Mouse (Mus musculus) cerebellum, adult 9-11 months (tissue): Measurements from ENCODE around the gene Krt24.
"Not testable (repeated sequence)": the region's sequence is repeated elsewhere in the genome, so short reads cannot be mapped to it uniquely, and the experiment has no call there.

ENCODE experiments used
- DNase-seq: peaks from one replicate; pipeline ENCODE4 v3.0.0; 2022

Krt24 gene

DNA sequence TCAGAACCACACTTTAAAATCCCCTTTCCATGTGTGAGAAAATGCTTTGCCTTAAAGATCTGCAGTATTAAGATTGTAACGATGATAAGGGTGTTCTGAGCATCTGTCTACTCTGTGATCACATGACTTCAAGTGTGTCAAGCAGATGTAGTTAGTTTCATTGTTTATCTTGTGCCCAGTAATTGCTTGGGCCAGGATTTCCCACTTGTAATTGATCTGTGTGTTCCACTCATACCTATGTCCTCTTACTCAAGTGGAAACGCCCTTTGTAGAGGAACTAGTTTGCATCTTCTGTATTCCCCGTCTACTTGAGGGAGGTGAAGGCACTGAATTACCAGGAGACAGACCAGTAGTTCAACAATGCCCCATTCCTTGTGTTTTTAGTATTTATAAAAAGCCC lies 34.4 kb downstream of the Krt24 start:
- DNase-seq = no peak

DNA sequence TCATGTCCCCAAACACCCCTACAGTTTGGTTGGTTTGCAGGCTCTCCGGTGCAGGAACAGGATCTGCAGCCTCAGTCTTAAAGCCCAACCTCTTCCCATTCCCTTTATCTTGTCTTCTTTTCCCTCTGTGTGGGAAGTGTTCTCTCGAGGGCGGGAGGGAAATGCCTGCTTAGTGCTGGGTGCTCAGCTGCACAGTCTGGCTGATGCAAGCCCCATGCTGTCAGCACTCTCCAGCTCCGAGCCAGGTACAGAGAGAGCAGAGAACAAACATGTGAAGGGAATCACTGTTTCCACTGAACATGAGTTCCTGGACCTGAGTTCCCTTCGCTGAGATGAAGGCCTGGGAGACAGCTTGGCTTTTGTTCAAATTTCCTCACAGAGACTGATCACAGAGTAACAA lies 34.8 kb downstream of the Krt24 start:
- DNase-seq = no peak

DNA sequence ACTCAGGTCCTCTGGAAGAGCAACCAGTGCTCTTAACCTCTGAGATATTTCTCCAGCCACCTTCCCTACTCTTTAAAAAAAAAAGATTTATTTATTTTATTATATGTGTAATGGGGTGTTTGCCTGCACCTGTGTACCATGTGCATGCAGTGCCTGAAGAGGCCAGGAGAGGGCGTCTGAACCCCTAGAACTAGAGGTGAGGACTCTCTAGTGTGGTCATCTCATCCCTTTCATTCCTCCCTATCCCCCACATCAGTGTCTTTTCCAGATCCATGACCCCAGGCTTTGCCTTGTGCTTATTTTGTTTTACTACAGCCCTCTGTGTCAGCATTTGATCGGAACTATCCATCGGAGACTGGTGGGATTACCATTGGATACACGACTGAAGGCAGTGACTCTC lies 35.9 kb downstream of the Krt24 start:
- DNase-seq = peak; percentile 67

DNA sequence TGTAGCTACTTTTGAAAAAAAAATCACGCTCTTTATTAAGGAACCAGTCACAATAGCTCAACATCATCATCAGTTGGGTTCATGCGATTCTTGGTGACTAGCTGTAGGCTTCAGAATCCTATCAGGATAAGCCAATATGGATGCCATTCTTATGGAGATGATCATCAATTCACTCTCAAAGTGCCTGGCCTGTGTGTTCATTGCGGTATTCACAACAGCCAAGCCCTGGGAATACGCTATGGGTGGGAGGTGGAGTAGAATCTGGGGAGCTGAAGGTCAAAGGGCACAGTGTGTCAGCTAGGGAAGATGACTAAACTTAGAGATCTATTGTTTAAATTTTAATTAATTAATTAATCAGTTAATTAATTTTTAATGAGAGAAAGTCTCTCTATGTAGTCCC lies 37.1 kb downstream of the Krt24 start:
- DNase-seq = no peak

DNA sequence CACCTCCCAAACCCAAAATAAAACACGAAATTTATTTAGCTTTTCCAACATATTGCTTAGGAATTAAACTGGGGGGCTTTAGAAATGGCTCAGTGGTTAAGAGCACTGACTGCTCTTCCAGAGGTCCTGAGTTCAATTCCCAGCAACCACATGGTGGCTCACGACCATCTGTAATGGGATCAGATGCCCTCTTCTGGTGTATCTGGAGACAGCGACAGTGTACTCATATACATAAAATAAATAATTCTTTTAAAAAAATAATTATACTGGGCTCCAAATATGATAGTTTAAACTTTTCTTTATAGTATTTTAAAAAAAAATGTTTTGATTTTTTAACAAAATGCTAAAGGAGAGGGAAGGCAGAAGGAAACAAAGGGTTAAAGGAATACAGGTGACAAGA lies 40.5 kb downstream of the Krt24 start:
- not testable (repeated sequence) for DNase-seq

DNA sequence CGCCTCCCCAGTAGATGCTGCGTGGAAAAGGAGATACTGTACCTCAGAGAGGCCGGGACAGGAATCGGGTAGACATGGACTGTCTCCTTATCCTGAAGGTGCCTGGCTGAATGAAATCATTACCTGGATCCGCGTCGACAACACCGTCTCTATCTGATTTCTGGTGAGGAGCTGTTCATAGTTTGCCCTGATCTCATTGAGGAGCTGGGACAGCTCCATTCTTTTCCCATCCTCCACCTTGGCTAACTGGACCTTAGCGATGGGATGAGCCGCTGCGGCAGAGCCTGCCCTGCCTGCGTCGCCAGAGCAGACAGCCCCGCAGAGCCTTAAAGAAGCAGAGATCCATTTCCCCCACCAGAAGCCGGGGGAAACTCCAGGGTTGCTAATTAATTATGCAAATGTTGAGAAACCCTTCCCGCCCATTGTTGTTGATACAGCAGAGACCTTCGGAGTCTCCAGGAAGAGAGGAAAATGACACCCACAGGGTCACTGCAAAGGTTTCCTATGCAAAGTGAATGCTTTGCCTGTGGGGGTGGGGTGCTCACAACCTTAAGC lies 41.2 kb downstream of the Krt24 start, which contains the start of gene Krt222:
Krt222 (minus strand) TSS at position 266 of the 555 bp plus-strand sequence.
- peak; percentile 80 for DNase-seq

DNA sequence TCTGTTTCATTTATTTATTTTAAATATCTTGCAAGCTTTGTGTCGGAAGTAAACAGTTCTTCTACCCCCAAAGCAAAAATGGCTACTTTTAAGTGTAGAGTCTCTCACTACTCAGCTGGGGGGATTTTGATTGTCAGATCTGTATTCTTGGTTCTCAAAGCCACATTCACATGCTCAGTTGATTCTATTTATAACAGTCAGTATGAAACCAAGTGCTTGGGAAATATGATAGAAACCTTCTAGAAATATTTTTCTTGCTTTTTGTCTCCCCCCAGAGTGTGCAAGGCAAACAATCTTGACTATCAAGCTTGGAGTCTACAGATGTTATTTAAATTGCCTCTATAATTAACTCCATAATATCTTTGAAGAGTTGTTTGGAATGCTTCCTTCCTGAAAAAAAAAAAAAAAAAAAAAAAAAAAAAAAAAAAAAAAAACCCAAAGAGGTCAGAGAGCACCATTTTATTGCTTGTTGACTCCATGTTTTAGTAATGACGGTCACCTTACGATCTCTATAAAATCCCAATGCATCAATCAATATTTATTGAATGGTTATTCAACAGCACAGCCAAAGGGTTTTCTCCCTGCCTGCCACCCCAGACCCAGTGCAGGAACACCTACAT lies 41.8 kb downstream of the Krt24 start:
- DNase-seq = no peak

DNA sequence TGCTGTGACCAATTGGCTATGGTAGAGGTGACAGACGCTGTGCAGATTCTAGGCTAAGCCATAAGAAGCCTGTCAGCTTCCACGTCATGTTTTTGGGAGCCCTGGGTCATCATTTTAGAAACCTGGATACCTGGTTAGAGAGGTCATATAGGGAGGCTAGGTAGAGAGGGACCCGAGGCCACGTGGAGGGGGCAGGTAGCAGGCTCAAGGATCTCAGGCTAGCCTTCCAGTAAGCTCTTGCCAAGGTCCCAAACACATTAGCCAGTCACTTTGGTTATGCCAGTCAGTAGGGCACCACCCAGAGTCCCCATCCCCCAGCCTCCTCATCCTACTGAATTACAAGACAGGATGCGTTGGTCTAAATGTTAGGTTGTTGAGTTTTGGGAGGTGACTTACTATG lies 43.0 kb downstream of the Krt24 start:
- no peak for DNase-seq

DNA sequence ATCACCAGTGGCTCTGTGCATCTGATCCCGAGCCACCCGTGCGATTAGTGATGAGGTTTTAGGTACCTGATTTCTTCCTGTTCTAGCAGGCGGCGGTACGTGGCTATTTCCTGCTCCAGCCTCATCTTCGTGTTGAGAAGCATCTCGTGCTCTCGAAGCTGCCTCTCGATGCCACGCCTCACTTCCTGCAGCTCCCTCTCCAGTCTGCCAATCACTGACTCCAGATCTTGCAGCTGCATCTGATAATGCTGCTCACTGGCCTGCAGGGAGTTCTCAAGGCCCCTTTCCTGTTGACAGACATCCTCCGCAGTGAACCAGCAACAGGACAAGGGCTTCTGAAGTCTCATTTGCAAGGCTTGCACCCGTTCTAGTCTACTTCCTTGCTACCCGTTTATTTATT lies 46.6 kb downstream of the Krt24 start:
- no peak for DNase-seq

DNA sequence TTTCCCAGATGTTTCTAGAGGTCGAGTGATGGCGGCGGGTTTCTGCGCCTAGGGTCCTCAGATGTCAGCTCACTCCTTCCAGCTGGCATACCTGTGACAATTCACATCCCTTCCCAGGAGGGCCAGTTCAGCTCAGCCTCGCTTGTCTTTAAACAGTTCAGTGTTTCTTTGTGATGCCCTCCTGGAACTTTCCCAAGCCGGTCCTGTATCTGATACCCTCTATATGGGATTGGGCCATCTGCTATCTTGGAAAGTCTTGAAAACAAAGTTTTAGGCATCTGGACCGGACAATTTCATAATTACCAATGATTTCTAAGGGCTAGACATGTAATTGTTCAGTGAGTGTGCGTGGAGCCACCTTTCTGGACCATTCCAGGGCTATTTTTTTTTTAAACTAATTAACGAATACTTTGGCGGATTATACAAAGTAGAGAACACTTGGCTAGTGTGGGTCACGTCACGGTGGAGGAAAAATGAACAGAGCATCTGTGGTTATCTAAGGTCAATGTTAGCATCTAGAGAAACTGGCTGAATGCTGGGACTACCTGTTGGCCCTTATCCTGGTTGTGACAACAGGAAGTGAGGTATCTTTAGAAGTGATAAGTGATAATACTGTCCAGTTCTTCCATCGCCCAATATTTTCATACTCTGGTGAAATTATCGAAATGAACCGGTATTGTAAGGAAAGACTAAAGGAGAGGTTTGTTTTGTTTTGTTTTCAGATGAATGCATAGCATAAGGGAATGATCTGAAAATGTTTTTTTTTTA lies 53.8 kb downstream of the Krt24 start:
- DNase-seq = no peak

DNA sequence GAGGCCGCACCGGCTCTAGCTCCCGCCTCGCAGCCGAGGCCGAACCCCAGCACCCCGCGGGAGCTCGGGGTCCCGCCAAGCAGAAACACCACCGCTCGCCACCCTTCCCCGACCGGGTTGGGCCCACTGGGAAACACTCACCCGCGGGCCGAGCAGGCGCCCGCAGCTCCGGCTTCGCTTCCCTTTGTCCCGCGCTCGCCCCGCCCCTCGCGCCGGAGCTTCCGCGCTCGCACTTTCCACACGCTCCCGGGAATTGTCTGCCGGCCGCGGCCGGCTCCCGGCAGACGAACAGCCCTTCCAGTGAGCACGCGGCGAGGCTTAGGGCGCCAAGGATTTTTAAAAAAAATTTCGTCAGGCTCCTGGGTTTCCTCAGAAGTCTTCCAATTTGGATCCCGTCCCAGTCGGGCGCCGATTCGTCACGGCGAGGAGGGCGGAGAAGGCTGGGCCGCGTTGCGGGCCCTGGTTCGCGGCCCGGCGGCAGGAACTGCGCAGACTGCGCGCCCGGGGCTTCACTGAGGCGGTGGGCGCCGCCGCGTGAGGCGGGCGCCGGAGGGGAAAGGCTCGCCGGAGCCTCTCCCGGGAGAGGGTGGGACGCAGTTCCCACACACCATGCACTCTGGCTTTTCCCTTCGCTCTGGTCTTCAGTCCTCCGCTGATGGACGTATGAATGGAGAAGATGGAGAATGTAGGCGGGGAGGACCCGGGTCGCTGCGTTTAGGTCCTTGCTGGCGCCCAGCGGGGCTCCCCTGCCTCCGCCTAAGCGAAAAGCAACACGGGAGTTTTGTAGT lies 54.6 kb downstream of the Krt24 start, which contains the start of gene Smarce1:
Smarce1 (minus strand) TSS at position 757 of the 788 bp plus-strand sequence.
- DNase-seq = peak; percentile 74
